Mouse (Mus musculus) ES-Bruce4 (cell line): ENCODE data around the gene Morc3.

Experiments used
- CTCF ChIP-seq: IDR thresholded peaks from one replicate; pipeline ENCODE4 v1.8.1; 2011; ENCODE audit warnings: low read depth, low read length
- EP300 ChIP-seq: IDR thresholded peaks from 2 replicates; pipeline ENCODE4 v1.6.1; 2011; ENCODE audit warnings: low read depth, low read length; ENCODE audit not compliant: insufficient read depth
- POLR2A ChIP-seq: IDR thresholded peaks from one replicate; pipeline ENCODE4 v1.8.1; 2011; ENCODE audit warnings: low read length; ENCODE audit not compliant: insufficient read depth

DNA sequence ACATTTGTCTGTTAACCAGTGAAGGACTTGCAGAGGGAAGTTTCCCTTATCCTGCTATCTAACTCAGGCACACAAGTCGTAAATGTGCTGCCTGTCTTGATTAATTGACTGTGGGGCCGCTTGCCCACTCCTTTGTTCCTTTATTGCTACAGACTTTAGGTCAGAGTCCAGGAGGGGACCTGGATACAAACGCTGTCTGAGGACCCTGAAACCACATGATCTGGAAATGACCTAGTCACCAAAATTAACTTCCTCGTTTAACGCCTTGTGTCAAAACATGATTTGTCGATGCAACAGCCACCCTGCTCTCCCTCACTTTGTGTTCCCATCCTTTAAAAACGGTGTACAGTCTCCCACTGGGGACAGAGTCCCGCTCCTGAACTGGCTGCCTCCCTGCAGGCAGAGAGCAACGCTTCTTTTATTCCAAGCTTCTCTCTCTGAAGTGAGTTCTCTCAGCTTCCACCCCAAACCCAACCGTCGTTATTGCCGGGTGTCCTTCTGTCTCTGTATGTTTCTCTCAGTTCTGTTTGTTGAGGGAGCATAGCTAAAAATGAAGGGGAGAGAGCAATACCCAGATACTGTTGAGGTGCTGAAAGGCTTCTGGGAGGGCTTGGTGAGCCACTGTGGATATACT lies 13.1 kb upstream of the Morc3 start:
- TF ChIP-seq CTCF (no peak), POLR2A (no peak), EP300 (no peak)
